Mouse (Mus musculus) ovary, adult 2 months (tissue): ENCODE results near the gene Defb25. TPM values are rescaled to one million over a fixed set of nuclear protein-coding genes. Genes with fewer than 3 reads are reported as not detected.

Experiments
- polyA plus RNA-seq: library from polyadenylated mRNA; depleted of rRNA; stranded (reverse); fragments of >200 nt; gene quantifications from 2 replicates; pipeline ENCODE4 v1.2.3, GENCODE M21; 2012; rRNA removed

Defb25 gene
- 1.7 TPM in 1 of 2 replicates, not detected in the other for polyA plus RNA-seq

GRCm38 (mm10) chr2:152622953-152623352 is at the start of gene Defb25:
Gene Defb25, minus strand, starts transcription at chr2:152623053.

GRCm38 (mm10) chr2:152669256-152669638 is 46.4 kb upstream of the Defb25 start, which contains the start of gene H13:
Gene H13, plus strand, starts transcription at chr2:152669461.

GRCm38 (mm10) chr2:152626774-152627591 is 4.1 kb upstream of the Defb25 start, which contains the start of gene Rem1:
Gene Rem1, plus strand, starts transcription at chr2:152626951.

GRCm38 (mm10) chr2:152604057-152604456 is 18.8 kb downstream of the Defb25 start, which contains the start of gene Defb36:
Gene Defb36, plus strand, starts transcription at chr2:152604327.

GRCm38 (mm10) chr2:152599299-152599698 is 23.6 kb downstream of the Defb25 start, which contains the start of gene Defb45:
Gene Defb45, minus strand, starts transcription at chr2:152599399.

GRCm38 (mm10) chr2:152580107-152580506 is 42.7 kb downstream of the Defb25 start, which contains the start of gene Defb19:
Gene Defb19, minus strand, starts transcription at chr2:152580312.

Other genes with a start within 250 kb of the Defb25 start
- gene Nrsn2, start 246.4 kb downstream of the Defb25 start, polyA plus RNA-seq, result 0.24 and 0.27 TPM in 2 replicates
- gene Sox12, start 225.0 kb downstream of the Defb25 start, polyA plus RNA-seq, result 47.1 and 55.3 TPM in 2 replicates
- 10.0 and 11.5 TPM in 2 replicates for gene Zcchc3, start 208.0 kb downstream of the Defb25 start, polyA plus RNA-seq
- gene 6820408C15Rik, start 207.5 kb downstream of the Defb25 start, polyA plus RNA-seq, result 4.9 and 5.1 TPM in 2 replicates
- gene Defb23, start 158.4 kb downstream of the Defb25 start, polyA plus RNA-seq, result not detected in 2 replicates
- gene Defb20, start 146.0 kb downstream of the Defb25 start, polyA plus RNA-seq, result 0.39 TPM in 1 of 2 replicates, not detected in the other
- not detected in 2 replicates for gene Defb22, start 132.9 kb downstream of the Defb25 start, polyA plus RNA-seq
- not detected in 2 replicates for gene Defb26, start 111.4 kb downstream of the Defb25 start, polyA plus RNA-seq
- not detected in 2 replicates for gene Defb28, start 104.8 kb downstream of the Defb25 start, polyA plus RNA-seq
- not detected in 2 replicates for gene Defb29, start 83.0 kb downstream of the Defb25 start, polyA plus RNA-seq
- not detected in 2 replicates for gene Gm17416, start 53.7 kb downstream of the Defb25 start, polyA plus RNA-seq
- gene Defb21, start 50.3 kb downstream of the Defb25 start, polyA plus RNA-seq, result not detected in 2 replicates
- gene Defb19, start 42.7 kb downstream of the Defb25 start, polyA plus RNA-seq, result 39.7 and 66.9 TPM in 2 replicates
- not detected in 2 replicates for gene Defb45, start 23.7 kb downstream of the Defb25 start, polyA plus RNA-seq
- 0.46 and 0.64 TPM in 2 replicates for gene Defb36, start 18.7 kb downstream of the Defb25 start, polyA plus RNA-seq
- gene Rem1, start 3.9 kb upstream of the Defb25 start, polyA plus RNA-seq, result 25.0 and 28.2 TPM in 2 replicates
- 330 and 441 TPM in 2 replicates for gene H13, start 46.4 kb upstream of the Defb25 start, polyA plus RNA-seq
- 3.7 and 4.2 TPM in 2 replicates for gene Mcts2, start 64.0 kb upstream of the Defb25 start, polyA plus RNA-seq
- 383 and 402 TPM in 2 replicates for gene Id1, start 113.2 kb upstream of the Defb25 start, polyA plus RNA-seq
- 6.7 and 9.5 TPM in 2 replicates for gene Cox4i2, start 131.1 kb upstream of the Defb25 start, polyA plus RNA-seq
- gene Bcl2l1, start 208.7 kb upstream of the Defb25 start, polyA plus RNA-seq, result 45.3 and 60.1 TPM in 2 replicates
- gene Tpx2, start 224.9 kb upstream of the Defb25 start, polyA plus RNA-seq, result 2.6 and 3.6 TPM in 2 replicates